Mouse (Mus musculus): ENCODE measurements around the gene Tln1. TPM values are rescaled to one million over a fixed set of nuclear protein-coding genes. Genes with fewer than 3 reads are reported as not detected.
"Not testable (repeated sequence)": the region's sequence is repeated elsewhere in the genome, so short reads cannot be mapped to it uniquely, and the experiment has no call there.

Tln1 gene
- polyA plus RNA-seq, 1 experiment from 2014 or later = 98.5 TPM

GRCm38 (mm10) chr4:43492821-43493185 lies 69.7 kb downstream of the Tln1 start, which contains the start of gene Ccdc107:
TSS of gene Ccdc107 (plus strand) at chr4:43492900.
- peaks cover 19% of the 10 kb centered on the region for H3K36me3 ChIP-seq (ENCODE audit: control insufficient read depth, insufficient read depth, low read length)
- under 1% methylated on average over 25 of the region's 25 CpGs for WGBS
- peak within 1 kb of the TSS; percentile 72 for H3K4me2 ChIP-seq (replicated peaks; ENCODE audit: low read depth, low read length)

DNA sequence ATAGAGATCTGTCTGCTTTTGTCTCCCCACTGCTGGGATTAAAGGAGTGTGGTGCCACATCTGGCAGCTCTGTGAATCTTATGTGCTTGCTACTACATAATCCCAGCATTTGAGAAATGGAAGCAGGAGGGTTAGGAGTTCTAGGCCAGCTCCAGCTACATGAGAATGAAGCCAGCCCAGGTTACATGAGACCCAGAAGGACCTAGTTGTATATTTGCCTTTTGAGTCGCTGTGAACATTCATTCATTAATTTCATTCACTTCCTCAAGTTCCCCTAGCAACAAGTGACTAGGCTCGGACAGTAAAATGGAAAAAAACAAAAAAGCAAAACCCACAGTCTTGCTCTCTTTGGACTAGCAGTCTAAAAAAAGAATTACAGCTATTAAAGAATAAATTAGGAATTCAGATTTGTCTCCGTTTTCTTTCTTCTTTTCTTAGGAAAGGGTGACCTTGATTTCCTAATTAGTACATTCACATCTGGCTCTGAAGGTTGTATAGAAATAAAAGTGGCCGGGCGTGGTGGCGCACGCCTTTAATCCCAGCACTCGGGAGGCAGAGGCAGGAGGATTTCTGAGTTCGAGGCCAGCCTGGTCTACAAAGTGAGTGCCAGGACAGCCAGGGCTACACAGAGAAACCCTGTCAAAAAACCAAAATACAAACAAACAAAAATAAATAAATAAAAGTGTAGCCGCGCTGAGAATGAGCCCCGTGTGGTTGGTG lies 70.2 kb downstream of the Tln1 start:
- H3K27ac ChIP-seq (ENCODE audit: low read length) = peak overlapping the region; percentile 81
- no peak overlapping the region for H3K9ac ChIP-seq (replicated peaks; ENCODE audit: low read depth, low read length)
- H3K9me3 ChIP-seq (ENCODE audit: control insufficient read depth, low read depth, low read length) = no peaks in the 10 kb centered on the region
- H3K4me3 ChIP-seq (ENCODE audit: low read depth, low read length) = peak overlapping the region; percentile 79; the same call in 1 of the 2 replicates
- H3K36me3 ChIP-seq (ENCODE audit: control insufficient read depth, insufficient read depth, low read length) = peaks cover 17% of the 10 kb centered on the region
- H3K4me1 ChIP-seq (ENCODE audit: control insufficient read depth, insufficient read depth, low read length) = peaks cover 16% of the 10 kb centered on the region
- peak overlapping the region; percentile 32 for H3K4me2 ChIP-seq (replicated peaks; ENCODE audit: low read depth, low read length)
- no peak for ATAC-seq (ENCODE audit: insufficient number of reproducible peaks, insufficient read depth, low FRiP score, low read depth)
- no peaks in the 10 kb centered on the region for H3K27me3 ChIP-seq (ENCODE audit: control insufficient read depth, insufficient read depth, low read length)
- 48% methylated on average over 12 of the region's 12 CpGs for WGBS

More at GRCm38 (mm10) chr4:43492821-43493185, 69.7 kb downstream of the Tln1 start, which contains the start of gene Ccdc107:
- peak within 1 kb of the TSS; percentile 79 for H3K4me3 ChIP-seq (ENCODE audit: low read depth, low read length)
- no peaks in the 10 kb centered on the region for H3K9me3 ChIP-seq (ENCODE audit: control insufficient read depth, low read depth, low read length)
- no peaks in the 10 kb centered on the region for H3K27me3 ChIP-seq (ENCODE audit: control insufficient read depth, insufficient read depth, low read length)
- peak; percentile 96 for ATAC-seq (ENCODE audit: insufficient number of reproducible peaks, insufficient read depth, low FRiP score, low read depth)
- H3K9ac ChIP-seq (replicated peaks; ENCODE audit: low read depth, low read length) = peak within 1 kb of the TSS; percentile 62
- peak within 1 kb of the TSS; percentile 81 for H3K27ac ChIP-seq (ENCODE audit: low read length)
- peaks cover 21% of the 10 kb centered on the region for H3K4me1 ChIP-seq (ENCODE audit: control insufficient read depth, insufficient read depth, low read length)

DNA sequence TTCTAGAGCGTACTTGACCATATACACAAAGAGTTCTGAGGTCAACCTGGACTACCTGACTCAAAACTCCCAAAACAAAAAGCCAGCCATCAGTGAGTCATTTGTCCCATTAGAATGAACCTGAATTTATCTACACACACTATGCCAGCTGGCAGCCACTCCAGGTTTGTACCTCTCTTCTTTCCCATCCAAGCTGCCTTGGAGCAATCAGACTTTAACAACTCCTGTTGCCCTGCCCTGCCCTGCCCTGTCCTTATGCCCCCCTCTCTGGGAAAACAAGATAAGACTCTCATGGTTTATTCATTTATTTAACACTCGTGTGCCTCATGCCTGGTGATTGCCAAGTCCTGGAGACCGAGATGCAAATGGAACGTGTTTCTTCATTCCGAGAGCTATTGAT lies 71.7 kb downstream of the Tln1 start:
- Histone ChIP-seq H3K27me3 (ENCODE audit: control insufficient read depth, insufficient read depth, low read length) (no peaks in the 10 kb centered on the region), H3K9ac (replicated peaks; ENCODE audit: low read depth, low read length) (no peak overlapping the region), H3K27ac (ENCODE audit: low read length) (no peak overlapping the region), H3K4me3 (ENCODE audit: low read depth, low read length) (no peak overlapping the region), H3K9me3 (ENCODE audit: control insufficient read depth, low read depth, low read length) (no peaks in the 10 kb centered on the region), H3K4me2 (replicated peaks; ENCODE audit: low read depth, low read length) (no peak overlapping the region), H3K36me3 (ENCODE audit: control insufficient read depth, insufficient read depth, low read length) (peaks cover 5% of the 10 kb centered on the region), H3K4me1 (ENCODE audit: control insufficient read depth, insufficient read depth, low read length) (peaks cover 12% of the 10 kb centered on the region)
- 81% methylated on average over 5 of the region's 5 CpGs for WGBS
- ATAC-seq (ENCODE audit: insufficient number of reproducible peaks, insufficient read depth, low FRiP score, low read depth) = no peak

- Histone ChIP-seq H3K27ac (ENCODE audit: low read length) (no peak overlapping the region), H3K9ac (replicated peaks; ENCODE audit: low read depth, low read length) (no peak overlapping the region), H3K4me3 (ENCODE audit: low read depth, low read length) (no peak overlapping the region), H3K27me3 (ENCODE audit: control insufficient read depth, insufficient read depth, low read length) (no peaks in the 10 kb centered on the region), H3K9me3 (ENCODE audit: control insufficient read depth, low read depth, low read length) (no peaks in the 10 kb centered on the region), H3K36me3 (ENCODE audit: control insufficient read depth, insufficient read depth, low read length) (no peaks in the 10 kb centered on the region), H3K4me2 (replicated peaks; ENCODE audit: low read depth, low read length) (no peak overlapping the region), H3K4me1 (ENCODE audit: control insufficient read depth, insufficient read depth, low read length) (peaks cover 6% of the 10 kb centered on the region)
- 94% methylated on average over 3 of the region's 3 CpGs for WGBS
- no peak for ATAC-seq (ENCODE audit: insufficient number of reproducible peaks, insufficient read depth, low FRiP score, low read depth)
Observed at GRCm38 (mm10) chr4:43489611-43490010, 72.9 kb downstream of the Tln1 start.

DNA sequence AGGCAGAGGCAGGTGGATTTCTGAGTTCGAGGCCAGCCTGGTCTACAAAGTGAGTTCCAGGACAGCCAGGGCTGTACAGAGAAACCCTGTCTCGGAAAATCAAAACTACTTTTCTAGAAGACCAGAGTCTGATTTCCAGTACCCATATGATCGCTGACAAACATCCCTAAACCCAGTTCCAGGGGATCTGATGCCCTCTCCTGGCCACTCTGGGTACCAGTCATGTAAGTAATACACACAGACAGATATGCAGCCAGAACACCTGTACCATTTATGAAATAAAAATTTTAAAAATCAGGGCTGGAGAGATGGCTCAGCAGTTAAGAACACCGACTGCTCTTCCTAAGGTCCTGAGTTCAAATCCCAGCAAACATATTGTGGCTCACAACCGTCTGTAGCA lies 76.8 kb downstream of the Tln1 start:
- not testable (repeated sequence) for ATAC-seq (ENCODE audit: insufficient number of reproducible peaks, insufficient read depth, low FRiP score, low read depth); H3K9me3 ChIP-seq (ENCODE audit: control insufficient read depth, low read depth, low read length); H3K4me1 ChIP-seq (ENCODE audit: control insufficient read depth, insufficient read depth, low read length); H3K9ac ChIP-seq (replicated peaks; ENCODE audit: low read depth, low read length); H3K36me3 ChIP-seq (ENCODE audit: control insufficient read depth, insufficient read depth, low read length); H3K27me3 ChIP-seq (ENCODE audit: control insufficient read depth, insufficient read depth, low read length); H3K4me3 ChIP-seq (ENCODE audit: low read depth, low read length); H3K27ac ChIP-seq (ENCODE audit: low read length); H3K4me2 ChIP-seq (replicated peaks; ENCODE audit: low read depth, low read length)
- WGBS = 81% methylated on average over 5 of the region's 5 CpGs

- Histone ChIP-seq H3K9me3 (ENCODE audit: control insufficient read depth, low read depth, low read length) (no peaks in the 10 kb centered on the region), H3K4me2 (replicated peaks; ENCODE audit: low read depth, low read length) (no peak within 1 kb of the TSS), H3K9ac (replicated peaks; ENCODE audit: low read depth, low read length) (no peak within 1 kb of the TSS), H3K4me3 (ENCODE audit: low read depth, low read length) (no peak within 1 kb of the TSS), H3K27ac (ENCODE audit: low read length) (no peak within 1 kb of the TSS), H3K36me3 (ENCODE audit: control insufficient read depth, insufficient read depth, low read length) (no peaks in the 10 kb centered on the region), H3K4me1 (ENCODE audit: control insufficient read depth, insufficient read depth, low read length) (no peaks in the 10 kb centered on the region), H3K27me3 (ENCODE audit: control insufficient read depth, insufficient read depth, low read length) (no peaks in the 10 kb centered on the region)
- 59% methylated on average over 12 of the region's 12 CpGs for whole genome bisulfite sequencing
- no peak for ATAC-seq (ENCODE audit: insufficient number of reproducible peaks, insufficient read depth, low FRiP score, low read depth)
Observed at GRCm38 (mm10) chr4:43483535-43484091, 78.9 kb downstream of the Tln1 start, which contains the start of gene Sit1. TSS of gene Sit1 (minus strand) at chr4:43483734.

GRCm38 (mm10) chr4:43482591-43482990 lies 79.9 kb downstream of the Tln1 start:
- Histone ChIP-seq H3K9me3 (ENCODE audit: control insufficient read depth, low read depth, low read length) (no peaks in the 10 kb centered on the region), H3K4me2 (replicated peaks; ENCODE audit: low read depth, low read length) (no peak overlapping the region), H3K9ac (replicated peaks; ENCODE audit: low read depth, low read length) (no peak overlapping the region), H3K4me3 (ENCODE audit: low read depth, low read length) (no peak overlapping the region), H3K27me3 (ENCODE audit: control insufficient read depth, insufficient read depth, low read length) (no peaks in the 10 kb centered on the region), H3K4me1 (ENCODE audit: control insufficient read depth, insufficient read depth, low read length) (no peaks in the 10 kb centered on the region), H3K27ac (ENCODE audit: low read length) (no peak overlapping the region), H3K36me3 (ENCODE audit: control insufficient read depth, insufficient read depth, low read length) (no peaks in the 10 kb centered on the region)
- WGBS = 72% methylated on average over 10 of the region's 10 CpGs
- ATAC-seq (ENCODE audit: insufficient number of reproducible peaks, insufficient read depth, low FRiP score, low read depth) = no peak

DNA sequence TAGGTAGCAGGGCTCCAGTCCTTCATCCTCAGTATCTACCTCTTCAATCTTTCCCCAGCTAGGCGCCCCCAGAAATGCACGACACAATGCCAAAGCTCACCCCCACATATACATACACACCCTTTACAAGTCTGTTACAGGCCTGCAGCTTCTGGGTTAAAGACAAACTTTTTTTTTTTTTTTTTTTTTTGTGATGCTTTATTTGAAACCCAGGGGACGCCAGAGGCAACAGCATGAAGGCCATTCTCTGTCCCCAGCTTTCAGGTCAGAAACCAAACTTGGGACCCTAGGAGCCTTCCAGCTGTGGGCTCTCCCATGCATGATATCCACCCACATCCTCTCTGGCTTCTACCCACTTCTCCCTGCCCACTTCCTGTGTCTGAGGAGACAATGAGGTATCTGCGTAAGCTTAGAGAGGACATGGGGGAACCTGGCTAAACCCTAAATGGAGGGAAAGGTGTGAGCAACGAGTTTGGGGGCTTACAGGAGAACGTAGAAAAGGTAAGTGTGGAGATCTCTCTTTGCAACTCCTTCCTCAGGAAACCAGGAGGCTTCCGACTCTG lies 80.5 kb downstream of the Tln1 start:
- Histone ChIP-seq H3K4me1 (ENCODE audit: control insufficient read depth, insufficient read depth, low read length) (no peaks in the 10 kb centered on the region), H3K9me3 (ENCODE audit: control insufficient read depth, low read depth, low read length) (no peaks in the 10 kb centered on the region), H3K4me3 (ENCODE audit: low read depth, low read length) (no peak overlapping the region), H3K9ac (replicated peaks; ENCODE audit: low read depth, low read length) (no peak overlapping the region), H3K27ac (ENCODE audit: low read length) (no peak overlapping the region), H3K27me3 (ENCODE audit: control insufficient read depth, insufficient read depth, low read length) (no peaks in the 10 kb centered on the region), H3K4me2 (replicated peaks; ENCODE audit: low read depth, low read length) (no peak overlapping the region), H3K36me3 (ENCODE audit: control insufficient read depth, insufficient read depth, low read length) (no peaks in the 10 kb centered on the region)
- ATAC-seq (ENCODE audit: insufficient number of reproducible peaks, insufficient read depth, low FRiP score, low read depth) = no peak
- 69% methylated on average over 7 of the region's 7 CpGs for WGBS
